Mouse (Mus musculus) CH12.LX (cell line): ENCODE measurements around the gene Dnase1l2. TPM values are rescaled to one million over a fixed set of nuclear protein-coding genes. Genes with fewer than 3 reads are reported as not detected.

Experiments used
- DNase-seq: peaks from one replicate; pipeline ENCODE4 v3.0.0-alpha.2; 2013; ENCODE audit errors: extremely low read depth
- H3K27ac ChIP-seq: 2 replicates; pipeline ENCODE4 v1.5.1; 2012; ENCODE audit warnings: low read depth, mild to moderate bottlenecking, control low read depth, moderate library complexity; ENCODE audit not compliant: insufficient read depth
- H3K27me3 ChIP-seq: replicated peaks from 2 replicates; pipeline ENCODE3; 2012; ENCODE audit warnings: inconsistent platforms
- H3K36me3 ChIP-seq, 2 experiments: replicated peaks in 1 of 2; 2 replicates each; pipeline versions ENCODE3 to v1.6.1; 2012; ENCODE audit warnings: inconsistent platforms in 1 of 2, low read length in 1 of 2, mild to moderate bottlenecking in 1 of 2, mixed read lengths in 1 of 2, moderate library complexity in 1 of 2; ENCODE audit not compliant: control insufficient read depth in 1 of 2, insufficient read depth in 1 of 2
- H3K4me1 ChIP-seq, 2 experiments: 2 replicates each; pipeline ENCODE4 v1.6.1; 2012; ENCODE audit warnings: inconsistent platforms in 1 of 2, moderate library complexity in 1 of 2; ENCODE audit not compliant: insufficient read depth in 2 of 2, control insufficient read depth in 1 of 2
- H3K4me2 ChIP-seq: 2 replicates; pipeline ENCODE4 v1.6.1; 2012; ENCODE audit warnings: low read depth, mild to moderate bottlenecking, control low read depth; ENCODE audit not compliant: poor library complexity, insufficient read depth, severe bottlenecking
- H3K4me3 ChIP-seq, 3 experiments: fragments of 150-350 bp in 1 of 3; sonication (generic) in 1 of 3; replicated peaks in 1 of 3; 2 replicates each; pipeline versions ENCODE3 to v1.5.1; 2011 to 2012; ENCODE audit warnings: low read depth in 2 of 3, low read length in 2 of 3, mild to moderate bottlenecking in 2 of 3, moderate library complexity in 2 of 3, control low read depth in 1 of 3, improper control_type of control experiment in 1 of 3, inconsistent platforms in 1 of 3, mixed read lengths in 1 of 3; ENCODE audit not compliant: poor library complexity in 1 of 3
- H3K79me2 ChIP-seq: replicated peaks from 2 replicates; pipeline ENCODE4 v1.6.1; 2012; ENCODE audit warnings: mild to moderate bottlenecking, moderate library complexity; ENCODE audit not compliant: control insufficient read depth, poor library complexity, insufficient read depth, severe bottlenecking; ENCODE audit errors: extremely low read depth
- H3K9ac ChIP-seq: 2 replicates; pipeline ENCODE4 v1.6.1; 2012; ENCODE audit warnings: low read depth, mild to moderate bottlenecking, control low read depth, moderate library complexity; ENCODE audit not compliant: insufficient read depth
- H3K9me3 ChIP-seq: replicated peaks from 2 replicates; pipeline ENCODE3; 2012; ENCODE audit warnings: low read length, inconsistent platforms, mixed read lengths
- CHD1 ChIP-seq: IDR thresholded peaks from 2 replicates; pipeline ENCODE4 v1.6.1; 2012; ENCODE audit warnings: low read depth, low read length, improper control_type of control experiment, inconsistent platforms
- CHD2 ChIP-seq: IDR thresholded peaks from 2 replicates; pipeline ENCODE4 v1.6.1; 2011; ENCODE audit warnings: low read length, improper control_type of control experiment
- CTCF ChIP-seq, 2 experiments: IDR thresholded peaks in 1 of 2; conservative IDR thresholded peaks in 1 of 2; 2 replicates each; pipeline ENCODE4 v1.5.1; 2011 to 2012; ENCODE audit warnings: low read depth in 2 of 2, low read length in 2 of 2, improper control_type of control experiment in 1 of 2, inconsistent platforms in 1 of 2, mild to moderate bottlenecking in 1 of 2, moderate library complexity in 1 of 2
- ELF1 ChIP-seq: IDR thresholded peaks from 2 replicates; pipeline ENCODE4 v1.6.1; 2014; ENCODE audit warnings: low read depth, mild to moderate bottlenecking, inconsistent platforms, low read length, improper control_type of control experiment
- EP300 ChIP-seq: IDR thresholded peaks from 2 replicates; pipeline ENCODE4 v1.6.1; 2011; ENCODE audit warnings: low read length, improper control_type of control experiment
- ETS1 ChIP-seq: conservative IDR thresholded peaks from 2 replicates; pipeline ENCODE4 v1.6.1; 2012; ENCODE audit warnings: low read depth, mild to moderate bottlenecking, inconsistent platforms, low read length, improper control_type of control experiment, moderate library complexity
- GABPA ChIP-seq: IDR thresholded peaks from 2 replicates; pipeline ENCODE4 v1.6.1; 2012; ENCODE audit warnings: low read depth, low read length, improper control_type of control experiment, inconsistent platforms; ENCODE audit not compliant: insufficient replicate concordance
- HCFC1 ChIP-seq: IDR thresholded peaks from 2 replicates; pipeline ENCODE4 v1.6.1; 2012; ENCODE audit warnings: low read depth, mild to moderate bottlenecking, inconsistent platforms, low read length, improper control_type of control experiment
- IRF4 ChIP-seq: IDR thresholded peaks from 2 replicates; pipeline ENCODE4 v1.6.1; 2014; ENCODE audit warnings: low read depth, mild to moderate bottlenecking, inconsistent platforms, low read length, improper control_type of control experiment
- JUN ChIP-seq: IDR thresholded peaks from 2 replicates; pipeline ENCODE4 v1.6.1; 2011; ENCODE audit warnings: low read depth, mild to moderate bottlenecking, low read length, improper control_type of control experiment, moderate library complexity; ENCODE audit not compliant: insufficient read depth
- JUND ChIP-seq: conservative IDR thresholded peaks from 2 replicates; pipeline ENCODE4 v1.6.1; 2011; ENCODE audit warnings: low read depth, low read length, improper control_type of control experiment
- KAT2A ChIP-seq: IDR thresholded peaks from 2 replicates; pipeline ENCODE4 v1.6.1; 2012; ENCODE audit warnings: low read length, improper control_type of control experiment, inconsistent platforms; ENCODE audit not compliant: insufficient replicate concordance
- MAFK ChIP-seq: IDR thresholded peaks from 2 replicates; pipeline ENCODE4 v1.6.1; 2011; ENCODE audit warnings: low read length, improper control_type of control experiment; ENCODE audit not compliant: insufficient replicate concordance
- MAX ChIP-seq: IDR thresholded peaks from 2 replicates; pipeline ENCODE4 v1.6.1; 2011; ENCODE audit warnings: low read length, improper control_type of control experiment
- MEF2A ChIP-seq: IDR thresholded peaks from 2 replicates; pipeline ENCODE4 v1.6.1; 2014; ENCODE audit warnings: low read depth, mild to moderate bottlenecking, inconsistent platforms, low read length, improper control_type of control experiment, borderline replicate concordance
- MXI1 ChIP-seq: IDR thresholded peaks from 2 replicates; pipeline ENCODE4 v1.6.1; 2011; ENCODE audit warnings: mild to moderate bottlenecking, low read depth, low read length, improper control_type of control experiment
- NELFE ChIP-seq: IDR thresholded peaks from 2 replicates; pipeline ENCODE4 v1.6.1; 2011; ENCODE audit warnings: low read depth, low read length, improper control_type of control experiment
- POLR2AphosphoS2 ChIP-seq: IDR thresholded peaks from 2 replicates; pipeline ENCODE4 v1.6.1; 2011; ENCODE audit warnings: low read depth, low read length, improper control_type of control experiment
- RAD21 ChIP-seq: IDR thresholded peaks from 2 replicates; pipeline ENCODE4 v1.6.1; 2011; ENCODE audit warnings: low read depth, mild to moderate bottlenecking, low read length, improper control_type of control experiment, moderate library complexity
- SIN3A ChIP-seq: IDR thresholded peaks from 2 replicates; pipeline ENCODE4 v1.6.1; 2012; ENCODE audit warnings: low read length, improper control_type of control experiment, inconsistent platforms
- SMC3 ChIP-seq: IDR thresholded peaks from 2 replicates; pipeline ENCODE4 v1.6.1; 2011; ENCODE audit warnings: low read depth, low read length, improper control_type of control experiment
- TBP ChIP-seq: conservative IDR thresholded peaks from 2 replicates; pipeline ENCODE4 v1.6.1; 2011; ENCODE audit warnings: low read depth, low read length, improper control_type of control experiment
- USF1 ChIP-seq: IDR thresholded peaks from 2 replicates; pipeline ENCODE4 v1.6.1; 2014; ENCODE audit warnings: low read depth, mild to moderate bottlenecking, inconsistent platforms, low read length, improper control_type of control experiment
- USF2 ChIP-seq: conservative IDR thresholded peaks from 2 replicates; pipeline ENCODE4 v1.6.1; 2011; ENCODE audit warnings: low read depth, low read length, improper control_type of control experiment
- ZKSCAN1 ChIP-seq: IDR thresholded peaks from 2 replicates; pipeline ENCODE4 v1.6.1; 2012; ENCODE audit warnings: low read depth, inconsistent platforms, low read length, improper control_type of control experiment, borderline replicate concordance
- ZMIZ1 ChIP-seq: IDR thresholded peaks from 2 replicates; pipeline ENCODE4 v1.6.1; 2012; ENCODE audit warnings: low read depth, mild to moderate bottlenecking, inconsistent platforms, low read length, improper control_type of control experiment
- ZNF384 ChIP-seq: IDR thresholded peaks from 2 replicates; pipeline ENCODE4 v1.6.1; 2012; ENCODE audit warnings: low read depth, low read length, improper control_type of control experiment, inconsistent platforms
- dilution Hi-C: fragments of 300-500 bp; cut with MboI; formaldehyde crosslinking; loops from 2 replicates; pipeline ENCODE4 v1.14.3; 2020; ENCODE audit warnings: low sequenced_read_pairs; ENCODE audit not compliant: extremely low pct_unique_long_range_greater_than_20kb, extremely low pct_ligation_motif_present
- in situ Hi-C: fragments of 300-500 bp; cut with MboI; formaldehyde crosslinking; loops from 3 replicates; pipeline ENCODE4 v1.14.3; 2019; ENCODE audit warnings: low sequenced_read_pairs, low pct_ligation_motif_present, low pct_unique_long_range_greater_than_20kb, mixed read lengths
- polyA plus RNA-seq: library from polyadenylated mRNA; unstranded; fragments of >175 nt; gene quantifications from 2 replicates; pipeline ENCODE4 v1.2.1, GENCODE M21; 2012; ENCODE audit warnings: low read depth; ENCODE audit not compliant: insufficient read length
- total RNA-seq, 2 experiments: library from RNA; depleted of rRNA; stranded (reverse); fragments of 300-350 nt in 1 of 2; fragments of >200 nt in 1 of 2; gene quantifications; 2 replicates each; pipeline ENCODE4 v1.2.3; 2012 to 2014

Dnase1l2 gene
- total and polyA plus RNA-seq, 3 experiments, result 0.82 to 1.5 (median 1.1) TPM

DNA sequence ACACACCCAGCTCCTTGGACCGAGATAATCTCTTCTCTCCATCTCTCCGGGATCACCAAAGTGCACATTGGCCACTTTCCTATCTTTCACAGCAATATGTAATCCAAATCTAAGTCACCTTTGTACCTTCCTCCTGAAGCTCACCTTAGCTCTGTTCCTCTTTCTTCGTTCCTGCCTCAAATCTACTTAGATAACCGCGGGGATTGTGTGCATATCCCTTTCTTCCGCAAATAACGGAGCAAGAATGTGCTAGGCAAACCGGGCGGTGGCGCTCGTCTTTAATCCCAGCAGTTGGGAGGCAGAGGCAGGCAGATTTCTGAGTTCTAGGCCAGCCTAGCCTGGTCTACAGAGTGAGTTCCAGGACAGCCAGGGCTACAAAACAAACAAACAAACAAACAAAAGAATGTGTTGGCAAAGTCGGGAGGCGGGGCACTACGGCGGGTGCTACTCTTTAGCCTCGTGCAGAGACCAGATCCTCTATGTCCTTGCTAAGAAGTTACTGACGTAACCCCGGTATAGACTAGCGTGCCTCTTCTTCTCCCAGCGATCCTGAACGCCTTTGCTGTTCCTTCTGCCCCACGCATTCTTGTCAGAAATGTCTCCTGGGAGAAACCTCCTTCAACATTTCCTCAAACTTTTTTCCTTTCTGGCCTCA is 29.2 kb downstream of the Dnase1l2 start:
- H3K27ac ChIP-seq, result peak overlapping the region; percentile 78
- in situ Hi-C loops, result no loop called here
- H3K27me3 ChIP-seq, result no peaks in the 10 kb centered on the region
- peak overlapping the region; percentile 78 to 83 (median 80) for H3K4me3 ChIP-seq
- H3K9ac ChIP-seq, result peak overlapping the region; percentile 85
- TF ChIP-seq POLR2AphosphoS2, result no peak
- TF ChIP-seq MAX, result no peak
- no peak for TF ChIP-seq EP300
- TF ChIP-seq ELF1, result no peak
- no peak; the same call in 1 of the 2 replicates for TF ChIP-seq CHD1
- no peak for TF ChIP-seq ZMIZ1
- TF ChIP-seq GABPA, result no peak
- TF ChIP-seq IRF4, result peak; percentile 36; the same call in 1 of the 2 replicates
- TF ChIP-seq ZKSCAN1, result no peak
- TF ChIP-seq TBP, result no peak
- no peak for TF ChIP-seq JUN
- TF ChIP-seq HCFC1, result no peak
- no peak for TF ChIP-seq ETS1
- TF ChIP-seq MEF2A, result 0 out of 2 replicates have a peak, but pooled peaks have one; percentile 26
- TF ChIP-seq CTCF (conservative IDR thresholded peaks at IDR 0.05 in 1 of 2, IDR thresholded peaks at IDR 0.05 in 1 of 2; ENCODE audit: low read depth in 2 of 2, low read length in 2 of 2), result peak in 1 of 2 experiments; percentile 57; a peak in 2 of 4 replicates
- TF ChIP-seq SIN3A, result no peak
- TF ChIP-seq KAT2A, result no peak
- no peak for TF ChIP-seq ZNF384
- TF ChIP-seq SMC3, result 0 out of 2 replicates have a peak, but pooled peaks have one; percentile 17
- TF ChIP-seq MXI1, result peak; percentile 8; the same call in 1 of the 2 replicates
- TF ChIP-seq JUND, result no peak
- no peak for TF ChIP-seq USF2
- no peak; the same call in 1 of the 2 replicates for TF ChIP-seq RAD21
- TF ChIP-seq NELFE, result no peak
- no peak for TF ChIP-seq USF1
- no peak for TF ChIP-seq CHD2
- no peak for TF ChIP-seq MAFK
- peak; percentile 66 for DNase-seq
- dilution Hi-C loops, result no loop called here
- H3K9me3 ChIP-seq, result no peaks in the 10 kb centered on the region
- peaks cover 40 to 64% of the 10 kb centered on the region in 2 experiments for H3K36me3 ChIP-seq
- H3K4me1 ChIP-seq, result peaks cover 3 to 41% of the 10 kb centered on the region in 2 experiments; a peak in 2 of 4 replicates
- peaks cover 42% of the 10 kb centered on the region for H3K79me2 ChIP-seq
- peak overlapping the region; percentile 54 for H3K4me2 ChIP-seq
